Mouse (Mus musculus) heart, embryonic 14.5 days (tissue): ENCODE measurements at regions not wholly inside any gene's neighbourhood (a gene's known extent, or its start where the extent isn't known, plus 50 kb on each side); places are given as distances from the start of the nearest gene placed in this dataset.

Experiments used
- ATAC-seq: fragments of 200-750 bp; cut with Nextera tagmentation; 2 replicates; pipeline ENCODE4 v1.8.0; 2017; ENCODE audit warnings: low read depth, moderate TSS enrichment; ENCODE audit not compliant: insufficient number of reproducible peaks, insufficient read depth, low FRiP score
- H3K27ac ChIP-seq, 2 experiments: fragments of 200-500 bp in 1 of 2; fragments of 300-500 bp in 1 of 2; sonication (generic) in 1 of 2; replicated peaks in 1 of 2; 2 replicates each; pipeline ENCODE4 v1.5.1; 2012 to 2014; ENCODE audit warnings: low read depth in 2 of 2, low read length in 2 of 2, control low read depth in 1 of 2, mild to moderate bottlenecking in 1 of 2, mixed read lengths in 1 of 2; ENCODE audit not compliant: control insufficient read depth in 1 of 2, insufficient read depth in 1 of 2
- H3K27me3 ChIP-seq: fragments of 300-500 bp; sonication (generic); 2 replicates; pipeline ENCODE4 v1.6.1; 2014; ENCODE audit warnings: mild to moderate bottlenecking, low read length, control low read depth; ENCODE audit not compliant: control insufficient read depth, insufficient read depth
- H3K36me3 ChIP-seq: fragments of 300-500 bp; sonication (generic); 2 replicates; pipeline ENCODE4 v1.6.1; 2014; ENCODE audit warnings: mild to moderate bottlenecking, control low read depth, low read length, mixed read lengths; ENCODE audit not compliant: control insufficient read depth, insufficient read depth
- H3K4me1 ChIP-seq, 2 experiments: fragments of 200-500 bp in 1 of 2; fragments of 300-500 bp in 1 of 2; sonication (generic) in 1 of 2; 2 replicates each; pipeline ENCODE4 v1.6.1; 2012 to 2014; ENCODE audit warnings: low read length in 2 of 2, control low read depth in 1 of 2, mixed read lengths in 1 of 2; ENCODE audit not compliant: control insufficient read depth in 2 of 2, insufficient read depth in 2 of 2
- H3K4me2 ChIP-seq: fragments of 300-500 bp; sonication (generic); 2 replicates; pipeline ENCODE4 v1.6.1; 2014; ENCODE audit warnings: mild to moderate bottlenecking, low read length
- H3K4me3 ChIP-seq, 2 experiments: fragments of 200-500 bp in 1 of 2; fragments of 300-500 bp in 1 of 2; sonication (generic) in 1 of 2; 2 replicates each; pipeline ENCODE4 v1.5.1; 2012 to 2014; ENCODE audit warnings: low read length in 2 of 2, mild to moderate bottlenecking in 2 of 2, control low read depth in 1 of 2, low read depth in 1 of 2, moderate library complexity in 1 of 2; ENCODE audit not compliant: control insufficient read depth in 1 of 2, insufficient read depth in 1 of 2
- H3K9ac ChIP-seq: fragments of 300-500 bp; sonication (generic); 2 replicates; pipeline ENCODE4 v1.6.1; 2014; ENCODE audit warnings: mild to moderate bottlenecking, low read length
- H3K9me3 ChIP-seq: fragments of 300-500 bp; sonication (generic); 2 replicates; pipeline ENCODE4 v1.6.1; 2016; ENCODE audit warnings: low read length, control low read depth; ENCODE audit not compliant: control insufficient read depth
- WGBS: fragments of 180-500 bp; shearing (Covaris S2); extraction: QIAGEN DNeasy Blood & Tissue Kit; methylation state at CpG from one replicate; pipeline ENCODE4 v1.1.7; 2014; 5-methylcytosine and 5-hydroxymethylcytosine counted together

GRCm38 (mm10) chr2:48546194-48546593 lies 267.7 kb upstream of the Acvr2a start:
- no peaks in the 10 kb centered on the region for H3K9me3 ChIP-seq
- H3K36me3 ChIP-seq, result no peaks in the 10 kb centered on the region
- H3K27me3 ChIP-seq, result no peaks in the 10 kb centered on the region
- ATAC-seq, result no peak
- H3K4me2 ChIP-seq, result no peak overlapping the region
- no peak overlapping the region for H3K9ac ChIP-seq
- no peak overlapping the region for H3K27ac ChIP-seq
- no peak overlapping the region for H3K4me3 ChIP-seq
- 82% methylated on average over 4 of the region's 4 CpGs for WGBS
- no peaks in the 10 kb centered on the region for H3K4me1 ChIP-seq

GRCm38 (mm10) chr2:48556600-48556999 lies 257.3 kb upstream of the Acvr2a start:
- Histone ChIP-seq H3K27me3 (no peaks in the 10 kb centered on the region), H3K36me3 (no peaks in the 10 kb centered on the region), H3K9me3 (no peaks in the 10 kb centered on the region), H3K4me1 (no peaks in the 10 kb centered on the region), H3K4me3 (no peak overlapping the region), H3K9ac (no peak overlapping the region), H3K4me2 (no peak overlapping the region), H3K27ac (no peak overlapping the region)
- 64% methylated on average over 3 of the region's 3 CpGs for WGBS
- no peak for ATAC-seq

- no peak overlapping the region for H3K4me2 ChIP-seq
- no peak overlapping the region for H3K27ac ChIP-seq
- no peak overlapping the region for H3K9ac ChIP-seq
- no peaks in the 10 kb centered on the region for H3K36me3 ChIP-seq
- no peaks in the 10 kb centered on the region for H3K9me3 ChIP-seq
- H3K27me3 ChIP-seq, result no peaks in the 10 kb centered on the region
- ATAC-seq, result no peak
- H3K4me1 ChIP-seq, result no peaks in the 10 kb centered on the region
- no peak overlapping the region for H3K4me3 ChIP-seq
Measured at GRCm38 (mm10) chr2:48557123-48557522, 256.8 kb upstream of the Acvr2a start.

DNA sequence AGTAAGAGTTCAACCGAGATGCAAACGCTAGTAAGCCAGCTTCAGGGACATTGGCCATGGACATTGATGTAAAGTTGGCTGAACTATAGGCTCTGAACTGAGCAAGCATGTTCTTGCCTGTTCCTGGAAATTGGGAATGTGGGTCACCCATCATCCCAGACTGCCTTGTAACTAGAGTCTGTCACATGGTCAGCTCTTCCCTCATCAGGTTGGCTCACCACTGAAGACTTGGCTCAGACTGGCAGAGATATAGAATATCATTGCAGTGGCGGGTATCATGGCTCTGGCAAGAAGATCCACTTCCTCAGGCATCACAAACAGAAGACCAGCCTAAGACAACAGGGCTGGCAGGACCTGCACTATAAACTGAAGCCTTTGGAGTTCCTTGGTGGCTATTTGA lies 255.3 kb upstream of the Acvr2a start:
- 85% methylated on average over 3 of the region's 3 CpGs for WGBS

DNA sequence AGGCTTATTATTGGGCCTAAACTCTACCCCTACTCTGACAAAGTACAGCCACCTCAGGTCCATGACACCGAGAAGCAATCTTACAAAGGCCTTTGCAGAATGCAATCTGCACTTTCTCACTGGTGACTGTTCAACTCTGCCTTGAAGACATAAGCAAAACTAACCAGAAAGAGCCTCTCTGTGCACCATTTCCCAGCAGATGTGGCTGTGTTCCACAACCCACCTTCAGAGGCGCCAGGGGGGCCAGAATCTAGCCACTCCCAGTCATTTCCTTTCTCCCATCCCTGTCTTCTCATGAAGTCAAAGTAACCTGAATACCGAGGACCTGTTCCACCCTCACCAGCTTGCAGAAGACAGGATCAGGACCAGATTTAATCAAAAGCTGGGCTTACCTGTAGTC lies 250.3 kb upstream of the Acvr2a start:
- Histone ChIP-seq H3K4me1 (no peaks in the 10 kb centered on the region), H3K4me2 (no peak overlapping the region), H3K4me3 (no peak overlapping the region), H3K27me3 (no peaks in the 10 kb centered on the region), H3K27ac (no peak overlapping the region), H3K9ac (no peak overlapping the region), H3K9me3 (no peaks in the 10 kb centered on the region), H3K36me3 (no peaks in the 10 kb centered on the region)
- no peak for ATAC-seq
- 63% methylated on average over 3 of the region's 3 CpGs for WGBS

More for the DNA sequence above, 255.3 kb upstream of the Acvr2a start:
- Histone ChIP-seq H3K36me3 (no peaks in the 10 kb centered on the region), H3K9me3 (no peaks in the 10 kb centered on the region), H3K27ac (no peak overlapping the region), H3K9ac (no peak overlapping the region), H3K27me3 (no peaks in the 10 kb centered on the region), H3K4me2 (no peak overlapping the region), H3K4me1 (no peaks in the 10 kb centered on the region), H3K4me3 (no peak overlapping the region)
- ATAC-seq, result no peak

DNA sequence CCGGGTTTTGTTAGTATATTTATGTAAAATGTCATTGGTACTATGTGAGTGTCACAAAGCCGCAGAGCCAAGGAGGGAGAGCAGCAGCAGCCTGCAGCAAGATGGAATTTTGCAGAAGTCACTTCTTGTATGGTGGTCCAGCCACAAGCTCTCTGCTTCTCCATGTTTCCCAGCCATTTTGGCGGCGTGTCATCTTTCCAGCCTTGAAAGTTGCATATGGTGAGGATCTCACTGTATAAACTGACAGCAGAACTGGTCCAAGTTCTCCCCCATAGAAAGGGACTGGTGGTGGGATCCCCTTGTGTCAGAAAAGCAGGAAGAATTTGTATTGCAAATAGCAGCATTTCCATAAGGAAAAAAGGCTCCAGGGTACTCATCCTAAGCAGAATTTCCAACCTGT lies 249.7 kb upstream of the Acvr2a start:
- no peak for ATAC-seq
- 86% methylated on average over 4 of the region's 4 CpGs for WGBS
- no peaks in the 10 kb centered on the region for H3K27me3 ChIP-seq

DNA sequence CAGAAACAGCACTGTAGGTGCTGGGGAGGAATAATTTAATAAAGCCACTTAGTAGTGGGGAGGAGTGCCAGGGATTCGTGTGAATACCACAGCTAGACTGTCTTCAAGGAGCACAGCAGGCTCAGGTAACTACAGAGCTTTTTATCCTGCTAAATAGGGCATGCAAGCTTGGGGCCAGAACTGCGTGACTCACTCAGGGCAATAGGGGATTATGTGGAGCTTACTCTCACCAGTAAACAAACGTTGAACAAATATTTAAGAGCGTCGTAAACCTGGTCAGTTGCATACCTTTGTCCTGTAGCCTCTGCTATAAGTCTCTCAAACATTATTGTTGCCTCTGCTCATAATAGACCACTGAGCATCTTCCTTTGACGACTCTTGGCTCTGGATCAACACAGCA lies 246.0 kb upstream of the Acvr2a start:
- no peaks in the 10 kb centered on the region for H3K27me3 ChIP-seq
- ATAC-seq, result no peak
- H3K4me1 ChIP-seq, result no peaks in the 10 kb centered on the region
- H3K36me3 ChIP-seq, result no peaks in the 10 kb centered on the region
- H3K9me3 ChIP-seq, result no peaks in the 10 kb centered on the region
- H3K4me2 ChIP-seq, result no peak overlapping the region
- no peak overlapping the region for H3K4me3 ChIP-seq
- no peak overlapping the region for H3K9ac ChIP-seq
- WGBS, result 77% methylated on average over 6 of the region's 6 CpGs
- no peak overlapping the region for H3K27ac ChIP-seq

More for the DNA sequence above, 249.7 kb upstream of the Acvr2a start:
- Histone ChIP-seq H3K9ac (no peak overlapping the region), H3K36me3 (no peaks in the 10 kb centered on the region), H3K4me2 (no peak overlapping the region), H3K4me1 (no peaks in the 10 kb centered on the region), H3K27ac (no peak overlapping the region), H3K9me3 (no peaks in the 10 kb centered on the region), H3K4me3 (no peak overlapping the region)

DNA sequence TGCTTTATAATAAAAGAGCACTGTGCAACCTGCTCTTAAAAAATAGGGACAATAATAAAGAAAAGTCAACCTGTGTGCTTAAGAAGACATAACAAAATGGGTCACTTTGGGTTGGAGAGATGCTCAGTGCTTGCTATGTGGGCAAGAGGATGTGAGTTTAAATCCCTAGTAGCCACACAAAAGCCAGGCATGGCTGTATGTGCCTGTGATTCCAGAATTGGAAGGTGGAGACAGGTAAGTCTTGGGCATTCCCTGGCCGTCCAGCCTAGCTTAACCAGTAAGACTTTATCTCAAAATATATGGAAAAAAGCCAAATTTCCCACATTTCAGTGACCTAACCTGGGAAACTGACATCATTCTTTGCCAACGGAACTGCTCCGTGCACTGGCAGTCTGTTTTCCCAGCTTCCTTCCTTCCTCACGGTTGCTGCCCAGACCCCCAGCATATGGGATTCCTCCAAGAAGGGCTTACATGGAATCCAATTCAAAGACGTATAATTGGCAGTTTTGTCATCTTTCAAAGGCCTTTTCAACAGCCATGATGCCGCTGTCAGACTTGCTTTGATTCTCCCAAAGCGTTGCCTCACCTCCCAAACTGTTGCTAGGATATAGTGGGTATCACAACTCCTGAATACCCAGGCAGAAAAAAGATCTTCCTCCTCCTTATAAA lies 227.6 kb upstream of the Acvr2a start:
- no peaks in the 10 kb centered on the region for H3K9me3 ChIP-seq
- no peak overlapping the region for H3K27ac ChIP-seq
- 66% methylated on average over 7 of the region's 7 CpGs for WGBS
- no peak overlapping the region for H3K9ac ChIP-seq
- H3K36me3 ChIP-seq, result no peaks in the 10 kb centered on the region
- ATAC-seq, result no peak
- H3K27me3 ChIP-seq, result no peaks in the 10 kb centered on the region
- no peak overlapping the region for H3K4me3 ChIP-seq
- no peaks in the 10 kb centered on the region for H3K4me1 ChIP-seq
- H3K4me2 ChIP-seq, result no peak overlapping the region
